Mouse (Mus musculus) lung, postnatal 0 days (tissue): ENCODE results near the gene Ncapd3.

Experiments used
- CTCF ChIP-seq: IDR thresholded peaks from 2 replicates; pipeline ENCODE4 v1.5.1; 2016; ENCODE audit warnings: antibody characterized with exemption, mild to moderate bottlenecking
- EP300 ChIP-seq: IDR thresholded peaks from 2 replicates; pipeline ENCODE4 v1.6.1; 2016; ENCODE audit warnings: antibody characterized with exemption, mild to moderate bottlenecking, control low read depth

- no peak for TF ChIP-seq CTCF
- no peak for TF ChIP-seq EP300
Observed at GRCm38 (mm10) chr9:26997501-26997900, 32.5 kb upstream of the Ncapd3 start.
